Mouse (Mus musculus) megakaryocyte, embryonic 14.5 days (primary cell): ENCODE data around the gene Fnbp1l.

Source experiments
- FLI1 ChIP-seq: IDR thresholded peaks from 2 replicates; pipeline ENCODE4 v1.6.1; 2012; ENCODE audit warnings: low read length, inconsistent platforms, mixed read lengths
- GATA1 ChIP-seq: IDR thresholded peaks from 3 replicates; pipeline ENCODE4 v1.6.1; 2012; ENCODE audit warnings: mixed read lengths, low read length, inconsistent platforms, borderline replicate concordance

- TF ChIP-seq GATA1 (no peak), FLI1 (no peak)
Measured at GRCm38 (mm10) chr3:122637280-122637679, 17.8 kb upstream of the Fnbp1l start.
